Mouse (Mus musculus) heart, adult 2 months (tissue): Measurements from ENCODE around the gene Fcho2.

Experiments used
- CTCF ChIP-seq: fragments of 200-600 bp; IDR thresholded peaks from 2 replicates; pipeline ENCODE4 v1.8.1; 2022; ENCODE audit warnings: antibody characterized with exemption, mild to moderate bottlenecking, moderate library complexity
- POLR2A ChIP-seq: fragments of 200-500 bp; IDR thresholded peaks from 2 replicates; pipeline ENCODE4 v1.6.1; 2011; ENCODE audit warnings: mild to moderate bottlenecking, low read depth, low read length, control low read depth; ENCODE audit not compliant: insufficient read depth

GRCm38 (mm10) chr13:98817766-98818165 lies 2.5 kb upstream of the Fcho2 start:
- no peak for TF ChIP-seq CTCF
- TF ChIP-seq POLR2A = no peak
